Mouse (Mus musculus) left cerebral cortex, adult 6 months (tissue): ENCODE measurements around the gene Wrap53. TPM values are rescaled to one million over a fixed set of nuclear protein-coding genes. Genes with fewer than 3 reads are reported as not detected.

Experiments
- long read RNA-seq, 2 experiments: library from polyadenylated mRNA; unstranded; transcript quantifications; one replicate each; pipeline ENCODE4 v2.0.0; 2019 to 2020
- polyA plus RNA-seq: library from polyadenylated mRNA; unstranded; fragments of <200 nt; fragmentation: Nextera tagmentation; gene quantifications from 2 replicates; pipeline ENCODE4 v1.2.3, GENCODE M21; 2021

Gene Wrap53
- polyA plus RNA-seq: 11.1 and 12.9 TPM in 2 replicates
- long read RNA-seq, experiment 1, transcript Wrap53-201 (10 exons, 1,891 nt): major isoform, 76 of 89 reads
- long read RNA-seq, experiment 1, partial matches to known transcripts: 1 of 89 reads
- long read RNA-seq, experiment 1, other reads (novel, unspliced or antisense): 12 of 89 reads
- long read RNA-seq, experiment 2, transcript Wrap53-201 (10 exons, 1,891 nt): major isoform, 12 of 12 reads
- long read RNA-seq, experiment 2, partial matches to known transcripts: 0 of 12 reads
- long read RNA-seq, experiment 2, other reads (novel, unspliced or antisense): 0 of 12 reads

GRCm38 (mm10) chr11:69580091-69580514, at the start of gene Wrap53, which contains the start of gene Trp53:
Gene Wrap53 (minus strand): TSS chr11:69580255.
Gene Trp53 (plus strand): TSS chr11:69580359.

DNA sequence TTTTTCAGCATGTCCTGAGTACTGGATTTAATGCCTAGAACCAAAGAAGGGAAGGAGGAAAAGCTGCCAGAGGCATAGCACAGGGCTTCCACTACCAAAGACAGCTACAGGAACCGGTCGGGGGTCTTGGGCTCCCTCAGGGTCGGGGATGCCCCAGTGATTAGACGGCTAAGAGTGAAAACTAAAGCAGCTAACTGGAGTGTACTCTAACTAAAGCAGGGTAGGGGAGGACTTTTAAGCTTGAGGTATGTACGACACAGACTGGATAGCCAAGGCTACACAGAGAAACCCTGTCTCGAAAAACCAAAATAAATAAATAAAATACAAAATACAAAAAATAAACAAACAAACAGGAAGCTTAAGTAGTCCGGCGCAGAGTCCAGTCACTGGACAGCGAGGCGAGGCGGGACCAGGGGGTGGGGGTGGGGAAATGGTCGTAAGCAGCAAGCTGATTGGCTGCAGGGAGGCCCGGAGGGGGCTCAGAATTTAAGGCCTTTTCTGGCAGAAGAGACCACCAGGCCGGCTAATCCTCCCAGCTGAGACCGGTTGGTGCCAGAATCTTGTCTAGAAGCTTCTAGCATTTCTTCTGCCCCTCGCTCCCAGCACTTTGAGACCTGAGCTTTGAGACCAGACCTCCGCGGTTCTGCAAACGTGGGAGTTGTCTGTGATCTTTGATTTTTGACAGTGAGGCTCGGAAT, 41.7 kb upstream of the Wrap53 start, which contains the start of gene Sat2:
Sat2 (plus strand) TSS at position 454 of the 698 bp plus-strand sequence.

GRCm38 (mm10) chr11:69617805-69618204, 37.8 kb upstream of the Wrap53 start, which contains the start of gene Shbg:
Gene Shbg (minus strand): TSS chr11:69617905.

DNA sequence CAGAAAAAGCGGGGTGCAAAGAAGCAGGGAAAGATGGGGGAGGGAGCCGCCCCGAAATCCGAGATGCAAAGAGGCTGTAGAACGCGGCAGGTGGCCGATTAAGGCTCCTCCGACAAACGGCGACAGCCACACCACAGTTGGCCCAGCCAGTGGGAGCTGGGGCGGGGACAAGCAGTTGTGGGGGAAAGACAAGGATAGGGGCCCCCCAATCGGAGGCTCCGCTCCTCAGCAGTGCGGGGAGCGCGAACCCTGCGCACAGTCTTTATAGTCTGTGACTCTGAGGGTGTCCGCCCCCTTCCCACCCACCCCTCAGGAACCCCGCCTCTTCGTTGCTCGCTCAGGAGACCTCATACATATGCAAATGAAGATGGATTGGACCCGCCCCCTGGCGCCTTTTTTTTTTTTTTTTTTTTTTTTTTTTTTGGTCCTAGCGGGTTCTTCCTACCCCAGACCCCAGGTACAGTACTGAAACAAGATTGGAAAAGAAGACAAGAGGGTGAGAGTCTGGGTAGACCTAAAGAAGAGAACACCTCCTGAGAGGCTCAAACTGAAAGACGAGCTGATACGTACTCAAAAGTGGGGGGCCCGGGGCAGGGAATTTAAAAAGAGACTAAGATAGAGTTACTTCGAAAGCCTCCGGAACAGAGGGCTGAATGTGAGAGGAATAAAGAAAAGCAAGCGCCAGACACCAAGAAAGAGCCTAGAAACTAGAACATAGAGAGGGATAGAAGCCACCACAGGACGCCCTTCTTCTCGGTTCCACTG, 25.9 kb upstream of the Wrap53 start, which contains the start of gene Atp1b2:
Atp1b2 (minus strand) TSS at position 217 of the 765 bp plus-strand sequence.

DNA sequence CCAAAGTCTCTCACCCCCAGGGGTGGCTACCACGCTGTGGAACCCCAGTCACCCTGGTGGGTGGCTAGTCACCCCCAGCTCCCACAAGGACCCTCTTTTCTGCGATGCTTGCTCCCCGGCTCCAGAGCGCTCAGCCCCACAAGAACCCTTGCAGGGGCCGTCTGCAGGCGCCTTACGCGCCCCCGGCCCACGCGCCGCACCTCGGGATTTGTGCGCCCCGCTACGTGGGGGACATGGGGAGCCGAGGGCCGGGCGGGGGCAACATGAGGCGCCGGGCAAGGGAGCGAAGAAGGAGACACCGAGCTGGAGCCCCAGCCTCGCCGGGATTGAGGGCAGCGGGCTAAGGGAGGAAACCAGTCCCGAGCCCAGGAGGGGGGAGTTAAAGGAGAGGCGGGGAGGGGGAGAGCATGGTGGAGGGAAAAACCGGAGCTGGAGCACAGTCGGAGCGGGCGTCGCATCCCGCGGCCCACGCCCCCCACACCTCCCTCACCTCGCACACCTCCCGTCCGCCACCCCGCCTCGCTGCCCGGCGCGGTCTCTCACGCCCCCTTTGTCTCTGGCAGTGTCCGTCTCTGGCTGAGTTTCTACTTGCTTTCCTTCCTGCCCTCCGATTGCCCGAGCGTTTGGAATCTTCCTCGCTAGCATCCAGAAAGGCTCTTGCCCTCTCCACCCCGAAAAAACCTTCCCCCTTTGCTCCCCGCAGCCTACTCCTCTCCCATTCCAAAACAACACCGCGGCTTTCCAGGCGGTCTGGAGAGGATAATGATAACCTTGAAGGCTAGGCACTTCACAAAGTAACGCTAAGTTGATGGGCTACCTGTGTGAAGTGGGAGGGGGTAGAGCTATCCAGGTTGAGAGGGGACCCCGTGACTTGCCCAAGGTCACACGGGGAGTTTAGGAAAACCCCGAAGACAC, 19.9 kb downstream of the Wrap53 start, which contains the start of gene Efnb3:
Efnb3 (minus strand) TSS at position 355 of the 915 bp plus-strand sequence.

GRCm38 (mm10) chr11:69549060-69549656, 30.9 kb downstream of the Wrap53 start, which contains the start of gene Dnah2:
Gene Dnah2 (minus strand): TSS chr11:69549110.

Other genes with a start within 250 kb of the Wrap53 start
- gene Rnf227, start 239.8 kb downstream of the Wrap53 start, polyA plus RNA-seq: 352 and 369 TPM in 2 replicates
- gene Chd3, start 210.8 kb downstream of the Wrap53 start, polyA plus RNA-seq: 36.0 and 37.5 TPM in 2 replicates
- gene Naa38, start 184.8 kb downstream of the Wrap53 start, polyA plus RNA-seq: 537 and 633 TPM in 2 replicates
- gene Cyb5d1, start 184.6 kb downstream of the Wrap53 start, polyA plus RNA-seq: 14.8 and 20.5 TPM in 2 replicates
- gene Tmem88, start 182.0 kb downstream of the Wrap53 start, polyA plus RNA-seq: 3.1 and 4.1 TPM in 2 replicates
- 4.7 and 5.3 TPM in 2 replicates for gene Kdm6b, start 166.6 kb downstream of the Wrap53 start, polyA plus RNA-seq
- 0.19 and 0.56 TPM in 2 replicates for gene Dnah2, start 31.1 kb downstream of the Wrap53 start, polyA plus RNA-seq
- gene Efnb3, start 20.1 kb downstream of the Wrap53 start, polyA plus RNA-seq: 14.0 and 33.2 TPM in 2 replicates
- gene Trp53, start 104 bp upstream of the Wrap53 start, polyA plus RNA-seq: 20.2 and 20.9 TPM in 2 replicates
- gene Atp1b2, start 25.7 kb upstream of the Wrap53 start, polyA plus RNA-seq: 153 and 269 TPM in 2 replicates
- gene Shbg, start 37.6 kb upstream of the Wrap53 start, polyA plus RNA-seq: not detected in 2 replicates
- gene Sat2, start 41.8 kb upstream of the Wrap53 start, polyA plus RNA-seq: 13.9 and 15.2 TPM in 2 replicates
- gene Fxr2, start 52.7 kb upstream of the Wrap53 start, polyA plus RNA-seq: 6.9 and 10.3 TPM in 2 replicates
- gene Sox15, start 75.1 kb upstream of the Wrap53 start, polyA plus RNA-seq: 0.36 TPM in 1 of 2 replicates, not detected in the other
- gene Mpdu1, start 82.4 kb upstream of the Wrap53 start, polyA plus RNA-seq: 87.7 and 102 TPM in 2 replicates
- 18.2 and 20.8 TPM in 2 replicates for gene Cd68, start 85.9 kb upstream of the Wrap53 start, polyA plus RNA-seq
- 163 and 212 TPM in 2 replicates for gene Eif4a1, start 92.2 kb upstream of the Wrap53 start, polyA plus RNA-seq
- 16.2 and 20.9 TPM in 2 replicates for gene Senp3, start 101.8 kb upstream of the Wrap53 start, polyA plus RNA-seq
- gene Tnfsf13, start 105.5 kb upstream of the Wrap53 start, polyA plus RNA-seq: 3.5 and 3.8 TPM in 2 replicates
- 3.3 and 11.2 TPM in 2 replicates for gene Tnfsf12, start 115.6 kb upstream of the Wrap53 start, polyA plus RNA-seq
- 3.0 and 5.7 TPM in 2 replicates for gene Tnfsfm13, start 115.8 kb upstream of the Wrap53 start, polyA plus RNA-seq
- 3.9 and 7.0 TPM in 2 replicates for gene Polr2a, start 178.4 kb upstream of the Wrap53 start, polyA plus RNA-seq
- not detected in 2 replicates for gene Slc35g3, start 181.7 kb upstream of the Wrap53 start, polyA plus RNA-seq
- gene Zbtb4, start 185.7 kb upstream of the Wrap53 start, polyA plus RNA-seq: 6.7 and 9.8 TPM in 2 replicates
- gene Chrnb1, start 215.7 kb upstream of the Wrap53 start, polyA plus RNA-seq: 0.17 and 0.19 TPM in 2 replicates
- gene Fgf11, start 221.6 kb upstream of the Wrap53 start, polyA plus RNA-seq: 2.3 and 2.7 TPM in 2 replicates
- gene Tmem102, start 225.4 kb upstream of the Wrap53 start, polyA plus RNA-seq: 0.39 and 0.40 TPM in 2 replicates
- not detected in 2 replicates for gene Gm39566, start 235.0 kb upstream of the Wrap53 start, polyA plus RNA-seq
- not detected in 2 replicates for gene Spem2, start 238.2 kb upstream of the Wrap53 start, polyA plus RNA-seq
- gene Spem1, start 241.9 kb upstream of the Wrap53 start, polyA plus RNA-seq: not detected in 2 replicates